Mouse (Mus musculus) E14TG2a.4 (cell line): ENCODE measurements around the gene Trim29.

ENCODE experiments used
- CTCF ChIP-seq: conservative IDR thresholded peaks from 2 replicates; pipeline ENCODE4 v1.5.1; 2014; ENCODE audit warnings: low read length
- NANOG ChIP-seq: IDR thresholded peaks from 2 replicates; pipeline ENCODE4 v1.6.1; 2014; ENCODE audit warnings: borderline replicate concordance, low read length, mixed read lengths

DNA sequence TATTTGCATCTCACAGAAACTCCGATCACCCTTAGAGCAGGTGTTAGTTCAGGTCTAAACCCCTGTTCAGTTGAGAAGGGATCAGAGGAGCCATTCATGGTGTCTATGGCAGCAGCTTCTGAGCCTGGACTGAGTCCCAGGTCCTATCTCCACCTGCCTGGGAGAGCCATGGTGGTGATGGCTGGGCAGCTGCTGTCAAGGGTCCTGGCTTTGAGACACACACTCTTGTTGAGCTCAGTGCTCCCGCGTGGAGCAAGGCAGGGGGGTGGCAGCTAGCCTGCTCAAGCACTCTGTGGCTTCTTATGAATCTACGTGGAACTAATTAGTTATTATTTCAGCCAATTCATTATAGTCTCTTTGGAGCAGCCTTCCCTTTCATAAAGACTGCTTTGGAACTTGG lies 73.2 kb downstream of the Trim29 start:
- TF ChIP-seq CTCF (no peak), NANOG (no peak)
